Mouse (Mus musculus): ENCODE measurements around the gene 1700066M21Rik.

DNA sequence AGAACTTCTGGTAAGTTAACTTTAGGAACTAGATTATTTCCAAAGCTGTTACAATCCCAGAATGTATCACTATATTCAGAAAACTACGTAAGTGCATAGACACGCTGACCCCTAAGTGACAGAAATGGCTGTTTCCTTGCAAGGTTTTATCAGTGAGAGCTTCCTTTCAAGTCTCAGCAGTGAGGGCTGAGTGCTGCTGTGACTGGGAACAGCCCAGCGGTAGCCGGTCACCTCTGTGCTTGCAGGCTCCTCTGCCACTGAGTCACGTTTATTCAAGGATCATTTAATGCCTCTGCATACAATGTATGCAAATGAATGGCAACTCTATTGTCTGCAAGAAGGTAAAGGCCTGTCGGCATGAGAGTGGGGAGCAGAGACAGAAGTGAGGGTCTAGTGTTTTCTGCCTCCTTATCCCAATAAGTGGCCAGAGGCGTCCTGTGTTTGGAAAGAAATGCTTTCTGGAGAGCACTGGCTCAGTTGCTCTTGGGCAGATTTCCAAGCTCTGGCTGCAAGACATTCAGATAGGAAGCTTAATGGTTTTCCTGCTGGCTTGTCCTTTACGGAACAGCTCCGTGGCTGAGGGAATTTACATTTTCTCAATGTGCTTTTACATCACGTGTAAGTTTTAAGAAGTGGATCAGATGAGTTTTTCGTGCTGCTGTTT, 43.7 kb upstream of the 1700066M21Rik start:
- TF ChIP-seq SMC3 (IDR thresholded peaks at IDR 0.05; ENCODE audit: low read depth, low read length) (no peak), POLR2A (IDR thresholded peaks at IDR 0.05; ENCODE audit: control insufficient read depth in 1 of 2, insufficient read depth in 1 of 2, low read depth in 1 of 2, low read length in 2 of 2, poor library complexity in 1 of 2) (no peak), CTCF (IDR thresholded peaks at IDR 0.05 in 2 of 3, conservative IDR thresholded peaks at IDR 0.05 in 1 of 3; ENCODE audit: control insufficient read depth in 1 of 3, insufficient read depth in 1 of 3, low read depth in 2 of 3, low read length in 3 of 3, poor library complexity in 1 of 3, severe bottlenecking in 1 of 3) (no peak), MXI1 (IDR thresholded peaks at IDR 0.05; ENCODE audit: low read depth, low read length) (no peak), RCOR1 (IDR thresholded peaks at IDR 0.05; ENCODE audit: low read depth, low read length) (no peak)
